Mouse (Mus musculus) heart, embryonic 16.5 days (tissue): Measurements from ENCODE around the gene Rpap1. TPM values are rescaled to one million over a fixed set of nuclear protein-coding genes. Genes with fewer than 3 reads are reported as not detected.

Experiments used
- ATAC-seq: fragments of 200-750 bp; cut with Nextera tagmentation; replicated peaks from 2 replicates; pipeline ENCODE4 v1.8.0; 2017; ENCODE audit warnings: moderate number of reproducible peaks; ENCODE audit not compliant: insufficient read depth, low FRiP score; ENCODE audit errors: extremely low read depth
- H3K27ac ChIP-seq: fragments of 300-500 bp; sonication (generic); 2 replicates; pipeline ENCODE4 v1.5.1; 2014; ENCODE audit warnings: mild to moderate bottlenecking, low read length, control low read depth, moderate library complexity
- H3K27me3 ChIP-seq: fragments of 300-500 bp; sonication (generic); 2 replicates; pipeline ENCODE4 v1.6.1; 2014; ENCODE audit warnings: low read length, mixed read lengths; ENCODE audit not compliant: control insufficient read depth, insufficient read depth
- H3K36me3 ChIP-seq: fragments of 300-500 bp; sonication (generic); 2 replicates; pipeline ENCODE4 v1.6.1; 2014; ENCODE audit not compliant: control insufficient read depth, insufficient read depth
- H3K4me1 ChIP-seq: fragments of 300-500 bp; sonication (generic); 2 replicates; pipeline ENCODE4 v1.6.1; 2014; ENCODE audit warnings: low read length, mixed read lengths; ENCODE audit not compliant: control insufficient read depth, insufficient read depth
- H3K4me2 ChIP-seq: fragments of 300-500 bp; sonication (generic); 2 replicates; pipeline ENCODE4 v1.6.1; 2014; ENCODE audit warnings: low read depth, mild to moderate bottlenecking, control low read depth, low read length
- H3K4me3 ChIP-seq: fragments of 300-500 bp; sonication (generic); 2 replicates; pipeline ENCODE4 v1.5.1; 2014; ENCODE audit warnings: mild to moderate bottlenecking, control low read depth, low read length
- H3K9ac ChIP-seq: fragments of 300-500 bp; sonication (generic); 2 replicates; pipeline ENCODE4 v1.6.1; 2014; ENCODE audit warnings: low read length, control low read depth
- H3K9me3 ChIP-seq: fragments of 300-500 bp; sonication (generic); replicated peaks from 2 replicates; pipeline ENCODE4 v1.6.1; 2016; ENCODE audit warnings: low read length; ENCODE audit not compliant: control insufficient read depth
- WGBS: fragments of 180-500 bp; shearing (Covaris S2); extraction: QIAGEN DNeasy Blood & Tissue Kit; methylation state at CpG from one replicate; pipeline ENCODE4 v1.1.7; 2014; 5-methylcytosine and 5-hydroxymethylcytosine counted together
- polyA plus RNA-seq: library from polyadenylated mRNA; unstranded; fragments of >200 nt; fragmentation: Nextera tagmentation; extraction: Ambion mirVana; gene quantifications from 2 replicates; pipeline ENCODE4 v1.2.1, GENCODE M21; 2015

Gene Rpap1
- polyA plus RNA-seq, 1 experiment from 2014 or later, result 17.2 TPM

- peaks cover 8% of the 10 kb centered on the region for H3K4me1 ChIP-seq
- no peak overlapping the region for H3K27ac ChIP-seq
- ATAC-seq, result no peak
- no peak overlapping the region for H3K4me2 ChIP-seq
- peaks cover 20% of the 10 kb centered on the region for H3K27me3 ChIP-seq
- no peaks in the 10 kb centered on the region for H3K9me3 ChIP-seq
- WGBS, result 42% methylated on average over 1 of the region's 1 CpGs
- H3K4me3 ChIP-seq, result no peak overlapping the region
- H3K36me3 ChIP-seq, result peaks cover 7% of the 10 kb centered on the region; the same call in 1 of the 2 replicates
- no peak overlapping the region for H3K9ac ChIP-seq
These were observed 25.1 kb downstream of the Rpap1 start for GRCm38 (mm10) chr2:119762276-119762675.

DNA sequence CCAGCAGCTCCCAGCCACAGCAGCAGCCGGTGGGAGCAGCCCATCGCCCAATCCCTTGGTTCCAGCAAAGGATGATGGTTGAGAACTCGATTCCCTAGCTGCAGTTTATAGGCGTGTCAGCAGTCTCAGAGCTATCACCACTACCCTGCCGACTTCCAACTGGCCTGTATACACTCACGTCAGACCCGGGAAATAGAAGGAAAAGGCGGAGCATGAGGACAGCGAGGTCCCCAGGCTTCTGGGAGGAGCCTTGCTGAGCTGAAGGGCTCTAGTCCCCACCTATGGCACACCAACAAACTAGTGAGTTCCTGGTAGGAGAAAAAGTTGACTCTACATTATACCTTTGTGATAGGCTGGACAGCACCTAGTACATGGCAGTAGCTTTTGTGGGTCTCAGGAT lies 27.1 kb downstream of the Rpap1 start, which contains the start of gene Ltk:
Gene Ltk, minus strand, starts transcription at position 181 of the 400 bp plus-strand sequence.
- WGBS, result 13% methylated on average over 9 of the region's 9 CpGs
- Histone ChIP-seq H3K36me3 (peaks cover 3% of the 10 kb centered on the region; the same call in 1 of the 2 replicates), H3K4me3 (no peak within 1 kb of the TSS), H3K9ac (no peak within 1 kb of the TSS), H3K9me3 (no peaks in the 10 kb centered on the region), H3K4me2 (peak within 1 kb of the TSS; percentile 100; the same call in 1 of the 2 replicates), H3K4me1 (peaks cover 8% of the 10 kb centered on the region), H3K27ac (no peak within 1 kb of the TSS), H3K27me3 (peaks cover 24% of the 10 kb centered on the region)
- ATAC-seq, result no peak

GRCm38 (mm10) chr2:119758844-119759835 lies 28.2 kb downstream of the Rpap1 start:
- H3K4me2 ChIP-seq, result peak overlapping the region; percentile 100
- H3K4me1 ChIP-seq, result peaks cover 8% of the 10 kb centered on the region
- H3K27ac ChIP-seq, result no peak overlapping the region
- peak overlapping the region; percentile 72; the same call in 1 of the 2 replicates for H3K9ac ChIP-seq
- peaks cover 28% of the 10 kb centered on the region for H3K27me3 ChIP-seq
- no peak for ATAC-seq
- peak overlapping the region; percentile 76 for H3K4me3 ChIP-seq
- WGBS, result 6% methylated on average over 44 of the region's 44 CpGs
- peaks cover under 1% of the 10 kb centered on the region; the same call in 1 of the 2 replicates for H3K36me3 ChIP-seq
- no peaks in the 10 kb centered on the region for H3K9me3 ChIP-seq

DNA sequence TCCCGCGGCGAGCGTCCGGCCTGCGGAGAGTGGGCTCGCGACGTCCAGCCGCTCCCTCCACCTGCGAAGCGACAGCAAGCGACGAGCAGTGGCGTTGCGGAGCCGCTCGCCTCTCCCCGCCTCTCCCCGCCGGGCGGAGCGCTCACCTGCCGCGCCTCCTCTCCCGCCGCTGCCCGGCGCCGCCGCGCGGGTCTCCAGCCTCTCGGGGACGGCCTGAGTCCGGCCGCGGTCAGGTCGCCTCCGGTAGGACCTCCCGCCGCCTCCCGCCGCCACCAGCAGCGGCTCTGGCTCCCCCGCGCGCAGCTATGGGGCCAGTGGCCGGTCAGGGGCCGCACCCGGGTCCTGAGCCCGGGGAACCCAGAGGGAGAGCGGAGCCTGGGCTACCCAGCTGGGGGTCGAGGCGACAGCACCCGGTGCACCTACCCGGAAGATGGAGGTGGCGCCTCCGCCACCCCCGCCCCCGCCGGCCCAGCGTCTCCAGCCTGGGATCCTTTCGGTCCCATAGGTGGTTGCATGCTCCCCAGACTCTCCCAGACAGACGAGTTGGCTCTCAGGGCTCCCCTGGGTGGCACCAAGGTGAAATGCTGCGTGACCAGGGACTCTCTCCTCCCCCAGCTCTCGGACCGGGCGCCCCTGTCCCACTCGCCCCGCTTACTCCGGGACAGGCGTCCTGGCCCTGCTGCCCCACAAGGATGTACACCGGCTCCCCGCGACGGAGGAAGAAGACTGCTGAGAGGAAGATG lies 29.1 kb downstream of the Rpap1 start:
- Histone ChIP-seq H3K4me2 (peak overlapping the region; percentile 100), H3K27ac (no peak overlapping the region), H3K36me3 (no peaks in the 10 kb centered on the region), H3K4me3 (peak overlapping the region; percentile 76), H3K27me3 (peaks cover 31% of the 10 kb centered on the region), H3K9ac (peak overlapping the region; percentile 72), H3K4me1 (peaks cover 8% of the 10 kb centered on the region), H3K9me3 (no peaks in the 10 kb centered on the region)
- WGBS, result under 1% methylated on average over 74 of the region's 77 CpGs
- peak; percentile 34; the same call in 1 of the 2 replicates for ATAC-seq

DNA sequence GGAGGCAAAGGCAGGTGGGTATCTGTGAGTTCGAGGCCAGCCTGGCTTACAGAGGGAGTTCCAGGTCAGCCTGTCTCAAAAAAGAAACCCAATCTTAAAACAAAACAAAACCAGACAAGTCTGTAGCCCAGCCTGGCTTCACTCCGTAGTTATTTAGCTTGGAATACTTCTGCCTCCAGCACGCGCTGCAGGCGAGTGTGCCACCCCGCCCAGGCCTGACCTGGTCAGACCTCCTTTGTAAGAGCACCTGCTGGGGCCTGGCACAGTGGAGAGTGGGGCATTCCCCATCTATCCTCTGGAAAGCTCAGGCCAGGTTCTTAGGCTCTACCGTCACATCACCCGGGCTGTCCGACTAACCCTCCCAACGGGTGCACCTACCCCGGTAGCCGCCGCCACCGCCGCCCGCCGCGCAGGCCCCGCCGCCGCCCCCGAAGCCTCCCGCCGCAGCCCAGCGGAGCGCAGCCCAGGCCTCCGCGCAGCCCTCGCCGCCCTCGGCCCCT lies 29.7 kb downstream of the Rpap1 start:
- Histone ChIP-seq H3K9me3 (no peaks in the 10 kb centered on the region), H3K27ac (no peak overlapping the region), H3K4me1 (peaks cover 8% of the 10 kb centered on the region), H3K36me3 (no peaks in the 10 kb centered on the region), H3K9ac (peak overlapping the region; percentile 72), H3K4me2 (peak overlapping the region; percentile 100), H3K27me3 (peaks cover 35% of the 10 kb centered on the region), H3K4me3 (peak overlapping the region; percentile 76)
- WGBS, result 11% methylated on average over 11 of the region's 31 CpGs
- ATAC-seq, result 0 out of 2 replicates have a peak, but pooled peaks have one; percentile 38

DNA sequence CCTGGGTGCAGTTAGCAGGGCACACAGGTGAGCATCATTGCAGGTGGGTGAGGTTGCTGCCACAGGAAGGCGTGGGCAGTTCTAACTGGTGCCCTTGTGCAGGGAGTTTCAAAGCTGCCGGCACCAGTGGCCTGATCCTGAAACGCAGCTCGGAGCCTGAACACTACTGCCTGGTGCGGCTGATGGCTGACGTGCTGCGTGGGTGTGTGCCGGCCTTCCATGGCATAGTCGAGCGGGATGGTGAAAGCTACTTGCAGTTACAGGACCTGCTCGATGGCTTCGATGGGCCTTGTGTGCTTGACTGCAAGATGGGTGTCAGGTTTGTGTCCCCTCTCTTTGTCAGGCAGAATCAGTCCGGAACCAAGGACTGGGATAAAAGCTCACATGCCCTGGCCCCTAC lies 38.1 kb downstream of the Rpap1 start:
- peaks cover 10% of the 10 kb centered on the region for H3K4me1 ChIP-seq
- no peak overlapping the region for H3K4me2 ChIP-seq
- H3K27ac ChIP-seq, result no peak overlapping the region
- WGBS, result 70% methylated on average over 13 of the region's 13 CpGs
- ATAC-seq, result no peak
- no peak overlapping the region for H3K4me3 ChIP-seq
- H3K36me3 ChIP-seq, result no peaks in the 10 kb centered on the region
- H3K27me3 ChIP-seq, result peaks cover 16% of the 10 kb centered on the region
- no peaks in the 10 kb centered on the region for H3K9me3 ChIP-seq
- H3K9ac ChIP-seq, result no peak overlapping the region

GRCm38 (mm10) chr2:119747554-119747953 lies 39.8 kb downstream of the Rpap1 start:
- H3K4me3 ChIP-seq, result no peak overlapping the region
- H3K4me2 ChIP-seq, result no peak overlapping the region
- no peaks in the 10 kb centered on the region for H3K9me3 ChIP-seq
- H3K9ac ChIP-seq, result no peak overlapping the region
- WGBS, result 71% methylated on average over 7 of the region's 7 CpGs
- peaks cover 27% of the 10 kb centered on the region for H3K4me1 ChIP-seq
- no peak for ATAC-seq
- H3K36me3 ChIP-seq, result no peaks in the 10 kb centered on the region
- H3K27me3 ChIP-seq, result peaks cover 20% of the 10 kb centered on the region
- H3K27ac ChIP-seq, result no peak overlapping the region

- H3K9me3 ChIP-seq, result no peaks in the 10 kb centered on the region
- H3K36me3 ChIP-seq, result no peaks in the 10 kb centered on the region
- no peak overlapping the region for H3K4me2 ChIP-seq
- H3K27me3 ChIP-seq, result peaks cover 17% of the 10 kb centered on the region
- ATAC-seq, result no peak
- no peak overlapping the region; the same call in 1 of the 2 replicates for H3K9ac ChIP-seq
- H3K27ac ChIP-seq, result no peak overlapping the region
- peaks cover 42% of the 10 kb centered on the region for H3K4me1 ChIP-seq
- WGBS, result 9% methylated on average over 1 of the region's 1 CpGs
- no peak overlapping the region for H3K4me3 ChIP-seq
These were observed 42.1 kb downstream of the Rpap1 start for GRCm38 (mm10) chr2:119745281-119745680.
